Mouse (Mus musculus) stomach, embryonic 15.5 days (tissue): ENCODE results near the gene Rmi2. TPM values are rescaled to one million over a fixed set of nuclear protein-coding genes. Genes with fewer than 3 reads are reported as not detected.
"Not testable (repeated sequence)": the region's sequence is repeated elsewhere in the genome, so short reads cannot be mapped to it uniquely, and the experiment has no call there.

ENCODE experiments used
- ATAC-seq: fragments of 200-750 bp; cut with Nextera tagmentation; 2 replicates; pipeline ENCODE4 v1.8.0; 2017; ENCODE audit warnings: low read depth, moderate number of reproducible peaks, moderate TSS enrichment; ENCODE audit not compliant: insufficient read depth, low FRiP score
- H3K27ac ChIP-seq: fragments of 300-500 bp; sonication (generic); 2 replicates; pipeline ENCODE4 v1.5.1; 2015; ENCODE audit warnings: mild to moderate bottlenecking, inconsistent platforms
- H3K27me3 ChIP-seq: fragments of 300-500 bp; sonication (generic); replicated peaks from 2 replicates; pipeline ENCODE4 v1.6.1; 2015; ENCODE audit warnings: inconsistent platforms
- H3K36me3 ChIP-seq: fragments of 300-500 bp; sonication (generic); 2 replicates; pipeline ENCODE4 v1.6.1; 2015; ENCODE audit warnings: inconsistent platforms
- H3K4me1 ChIP-seq: fragments of 300-500 bp; sonication (generic); 2 replicates; pipeline ENCODE4 v1.6.1; 2015; ENCODE audit warnings: inconsistent platforms
- H3K4me2 ChIP-seq: fragments of 300-500 bp; sonication (generic); 2 replicates; pipeline ENCODE4 v1.6.1; 2015; ENCODE audit warnings: mild to moderate bottlenecking, inconsistent platforms
- H3K4me3 ChIP-seq: fragments of 300-500 bp; sonication (generic); replicated peaks from 2 replicates; pipeline ENCODE4 v1.5.1; 2015; ENCODE audit warnings: inconsistent platforms
- H3K9ac ChIP-seq: fragments of 300-500 bp; sonication (generic); 2 replicates; pipeline ENCODE4 v1.6.1; 2015; ENCODE audit warnings: inconsistent platforms
- H3K9me3 ChIP-seq: fragments of 300-500 bp; sonication (generic); 2 replicates; pipeline ENCODE4 v1.6.1; 2016; ENCODE audit warnings: inconsistent platforms
- WGBS: fragments of 180-500 bp; shearing (Covaris S2); methylation state at CpG from one replicate; pipeline ENCODE4 v1.1.7; 2015; 5-methylcytosine and 5-hydroxymethylcytosine counted together
- polyA plus RNA-seq: library from polyadenylated mRNA; unstranded; fragments of >200 nt; fragmentation: Nextera tagmentation; extraction: Ambion mirVana; gene quantifications from 2 replicates; pipeline ENCODE4 v1.2.1, GENCODE M21; 2015

Gene Rmi2
- polyA plus RNA-seq = 3.4 and 3.7 TPM in 2 replicates

GRCm38 (mm10) chr16:10834911-10835587, at the start of gene Rmi2:
Gene Rmi2, plus strand, starts transcription at chr16:10835059.
- Histone ChIP-seq H3K27me3 (no peaks in the 10 kb centered on the region), H3K4me3 (peak within 1 kb of the TSS; percentile 84), H3K27ac (peak within 1 kb of the TSS; percentile 91), H3K4me2 (peak within 1 kb of the TSS; percentile 83), H3K4me1 (peaks cover 31% of the 10 kb centered on the region), H3K9me3 (no peaks in the 10 kb centered on the region), H3K36me3 (no peaks in the 10 kb centered on the region), H3K9ac (peak within 1 kb of the TSS; percentile 81)
- ATAC-seq = peak; percentile 95
- under 1% methylated on average over 69 of the region's 69 CpGs for WGBS

- H3K4me2 ChIP-seq = peak within 1 kb of the TSS; percentile 96
- peak within 1 kb of the TSS; percentile 76 for H3K4me3 ChIP-seq
- peak within 1 kb of the TSS; percentile 100 for H3K27ac ChIP-seq
- no peaks in the 10 kb centered on the region for H3K27me3 ChIP-seq
- H3K9me3 ChIP-seq = no peaks in the 10 kb centered on the region
- peak; percentile 81 for ATAC-seq
- peak within 1 kb of the TSS; percentile 66 for H3K9ac ChIP-seq
- WGBS = under 1% methylated on average over 51 of the region's 59 CpGs
- H3K4me1 ChIP-seq = peaks cover 41% of the 10 kb centered on the region
- H3K36me3 ChIP-seq = no peaks in the 10 kb centered on the region
Measured at GRCm38 (mm10) chr16:10785371-10786231, 49.3 kb upstream of the Rmi2 start, which contains the start of gene Socs1. Gene Socs1, minus strand, starts transcription at chr16:10785536.

- no peaks in the 10 kb centered on the region for H3K36me3 ChIP-seq
- WGBS = 1% methylated on average over 9 of the region's 9 CpGs
- H3K27me3 ChIP-seq = no peaks in the 10 kb centered on the region
- H3K9ac ChIP-seq = peak overlapping the region; percentile 66; the same call in 1 of the 2 replicates
- peak overlapping the region; percentile 100 for H3K27ac ChIP-seq
- H3K9me3 ChIP-seq = no peaks in the 10 kb centered on the region
- peak; percentile 41 for ATAC-seq
- peak overlapping the region; percentile 76 for H3K4me3 ChIP-seq
- peaks cover 36% of the 10 kb centered on the region for H3K4me1 ChIP-seq
- H3K4me2 ChIP-seq = peak overlapping the region; percentile 96
Measured at GRCm38 (mm10) chr16:10786288-10786687, 48.6 kb upstream of the Rmi2 start.

GRCm38 (mm10) chr16:10786782-10787547, 47.9 kb upstream of the Rmi2 start:
- Histone ChIP-seq H3K4me2 (peak overlapping the region; percentile 96), H3K9ac (no peak overlapping the region), H3K27me3 (no peaks in the 10 kb centered on the region), H3K4me1 (peaks cover 30% of the 10 kb centered on the region), H3K4me3 (peak overlapping the region; percentile 76; the same call in 1 of the 2 replicates), H3K27ac (peak overlapping the region; percentile 100), H3K9me3 (no peaks in the 10 kb centered on the region), H3K36me3 (no peaks in the 10 kb centered on the region)
- 45% methylated on average over 4 of the region's 4 CpGs for WGBS
- ATAC-seq = no peak

- no peaks in the 10 kb centered on the region for H3K36me3 ChIP-seq
- H3K4me1 ChIP-seq = peaks cover 23% of the 10 kb centered on the region
- H3K27ac ChIP-seq = no peak overlapping the region
- H3K9me3 ChIP-seq = no peaks in the 10 kb centered on the region
- no peak overlapping the region for H3K4me2 ChIP-seq
- 72% methylated on average over 7 of the region's 7 CpGs for WGBS
- no peak for ATAC-seq
- H3K9ac ChIP-seq = no peak overlapping the region
- no peak overlapping the region for H3K4me3 ChIP-seq
- no peaks in the 10 kb centered on the region for H3K27me3 ChIP-seq
Measured at GRCm38 (mm10) chr16:10787548-10788058, 47.3 kb upstream of the Rmi2 start.

- ATAC-seq = no peak
- Histone ChIP-seq H3K27me3 (no peaks in the 10 kb centered on the region), H3K4me2 (no peak within 1 kb of the TSS), H3K27ac (no peak within 1 kb of the TSS), H3K9me3 (no peaks in the 10 kb centered on the region), H3K4me1 (peaks cover 17% of the 10 kb centered on the region), H3K4me3 (no peak within 1 kb of the TSS), H3K36me3 (no peaks in the 10 kb centered on the region), H3K9ac (no peak within 1 kb of the TSS)
- WGBS = 46% methylated on average over 16 of the region's 16 CpGs
Measured at GRCm38 (mm10) chr16:10788271-10788670, 46.6 kb upstream of the Rmi2 start, which contains the start of gene Tnp2. Gene Tnp2, minus strand, starts transcription at chr16:10788660.

- Histone ChIP-seq H3K9ac (no peak overlapping the region), H3K27ac (no peak overlapping the region), H3K4me3 (no peak overlapping the region), H3K9me3 (no peaks in the 10 kb centered on the region), H3K27me3 (no peaks in the 10 kb centered on the region), H3K4me2 (no peak overlapping the region), H3K36me3 (no peaks in the 10 kb centered on the region), H3K4me1 (peaks cover 14% of the 10 kb centered on the region)
- ATAC-seq = no peak
- 66% methylated on average over 4 of the region's 4 CpGs for WGBS
Measured at GRCm38 (mm10) chr16:10788866-10789265, 46.0 kb upstream of the Rmi2 start.

GRCm38 (mm10) chr16:10790702-10791101, 44.2 kb upstream of the Rmi2 start, which contains the start of gene Prm3:
Gene Prm3, minus strand, starts transcription at chr16:10790914.
- no peak for ATAC-seq
- Histone ChIP-seq H3K27ac (no peak within 1 kb of the TSS), H3K27me3 (no peaks in the 10 kb centered on the region; the same call in 1 of the 2 replicates), H3K4me3 (no peak within 1 kb of the TSS), H3K9me3 (no peaks in the 10 kb centered on the region), H3K4me2 (no peak within 1 kb of the TSS), H3K36me3 (no peaks in the 10 kb centered on the region), H3K4me1 (peaks cover 9% of the 10 kb centered on the region), H3K9ac (no peak within 1 kb of the TSS)
- 73% methylated on average over 9 of the region's 9 CpGs for WGBS

- H3K27me3 ChIP-seq = peaks cover 10% of the 10 kb centered on the region
- no peak within 1 kb of the TSS for H3K4me2 ChIP-seq
- H3K9ac ChIP-seq = no peak within 1 kb of the TSS
- H3K36me3 ChIP-seq = no peaks in the 10 kb centered on the region
- H3K27ac ChIP-seq = no peak within 1 kb of the TSS
- H3K9me3 ChIP-seq = no peaks in the 10 kb centered on the region
- WGBS = 73% methylated on average over 6 of the region's 6 CpGs
- no peaks in the 10 kb centered on the region for H3K4me1 ChIP-seq
- H3K4me3 ChIP-seq = no peak within 1 kb of the TSS
- no peak for ATAC-seq
Measured at GRCm38 (mm10) chr16:10796034-10796433, 38.8 kb upstream of the Rmi2 start, which contains the start of gene Prm2. Gene Prm2, minus strand, starts transcription at chr16:10796134.

- not testable (repeated sequence) for H3K4me3 ChIP-seq, H3K27me3 ChIP-seq, H3K36me3 ChIP-seq, H3K9ac ChIP-seq, H3K27ac ChIP-seq, H3K4me2 ChIP-seq, H3K4me1 ChIP-seq, H3K9me3 ChIP-seq
- peak; percentile 85 for ATAC-seq
- 62% methylated on average over 3 of the region's 3 CpGs for WGBS
Measured at GRCm38 (mm10) chr16:10802420-10802819, 32.4 kb upstream of the Rmi2 start.

- Histone ChIP-seq H3K27me3 (no peaks in the 10 kb centered on the region), H3K27ac (no peak within 1 kb of the TSS), H3K4me3 (no peak within 1 kb of the TSS), H3K9me3 (no peaks in the 10 kb centered on the region), H3K36me3 (no peaks in the 10 kb centered on the region), H3K4me1 (no peaks in the 10 kb centered on the region), H3K9ac (no peak within 1 kb of the TSS), H3K4me2 (no peak within 1 kb of the TSS)
- ATAC-seq = no peak
- 77% methylated on average over 10 of the region's 10 CpGs for WGBS
Measured at GRCm38 (mm10) chr16:10805789-10806527, 28.9 kb upstream of the Rmi2 start, which contains the start of gene Prm1. Gene Prm1, minus strand, starts transcription at chr16:10805839.
